ENCODE assay signal across 17 mouse cellular contexts in the genomic region with DNA sequence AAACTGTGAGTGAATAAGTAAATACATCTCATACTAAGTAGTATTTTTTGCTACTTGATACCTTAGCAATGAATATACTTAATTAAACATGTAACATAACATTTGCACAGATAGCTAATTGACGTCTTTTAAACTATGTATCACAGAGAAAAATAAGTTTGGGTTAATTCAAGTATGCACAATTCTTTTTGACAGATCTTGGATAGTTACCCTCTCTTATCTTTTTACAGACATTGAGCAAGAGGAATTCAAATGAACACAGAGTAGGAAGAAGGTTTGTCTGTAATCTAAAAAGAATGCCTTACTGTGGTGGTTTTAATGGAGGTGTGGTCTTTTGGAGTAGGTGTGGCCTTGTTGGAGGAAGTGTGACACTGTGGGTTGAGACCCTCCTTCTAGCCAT.
"Had no signal": no experiment of that assay in that cellular context is flagged by ENCODE, and none has a peak within 500 bp of the region (broad histone marks: within the 10 kb centered on the region; RNA-seq: fewer than 3 reads in every experiment).

No protein-coding gene starts in this region.

- DNase-seq: left cerebral cortex, postnatal 4 days; liver; liver, embryonic 13.5 days; liver, postnatal 0 days; lung, adult 18-20 months; lung, adult 2 months; lung, embryonic 14.5 days; lung, postnatal 10 days; lung, postnatal 14 days; lung, postnatal 36 days; lung, postnatal 4 days; midbrain, embryonic 14.5 days had no signal

- ATAC-seq: liver, embryonic 12.5 days; liver, postnatal 0 days; lung, postnatal 0 days; midbrain, embryonic 13.5 days; midbrain, embryonic 15.5 days; midbrain, embryonic 16.5 days had no signal
